Mouse (Mus musculus) myocyte (in vitro differentiated cells): ENCODE measurements around the gene Csn1s2a.
"Not testable (repeated sequence)": the region's sequence is repeated elsewhere in the genome, so short reads cannot be mapped to it uniquely, and the experiment has no call there.

ENCODE experiments used
- CEBPB ChIP-seq: IDR thresholded peaks from 2 replicates; pipeline ENCODE4 v1.6.1; 2011; ENCODE audit warnings: mild to moderate bottlenecking, moderate library complexity; ENCODE audit not compliant: poor library complexity, insufficient read depth, severe bottlenecking
- E2F4 ChIP-seq: IDR thresholded peaks from one replicate; pipeline ENCODE4 v1.6.1; 2011; ENCODE audit warnings: mild to moderate bottlenecking, control low read depth, moderate library complexity; ENCODE audit not compliant: insufficient read depth
- MAX ChIP-seq: IDR thresholded peaks from one replicate; pipeline ENCODE4 v1.6.1; 2011; ENCODE audit warnings: low read depth, mild to moderate bottlenecking, control low read depth
- MYOD1 ChIP-seq, 3 experiments: IDR thresholded peaks; one replicate each; pipeline ENCODE4 v1.6.1; 2011; ENCODE audit warnings: control low read depth in 2 of 3, low read depth in 2 of 3, mild to moderate bottlenecking in 2 of 3, moderate library complexity in 1 of 3; ENCODE audit not compliant: insufficient read length in 2 of 3, control insufficient read depth in 1 of 3
- MYOG ChIP-seq, 3 experiments: IDR thresholded peaks; one replicate each; pipeline ENCODE4 v1.6.1; 2011; ENCODE audit warnings: control low read depth in 2 of 3, low read depth in 2 of 3, mild to moderate bottlenecking in 2 of 3; ENCODE audit not compliant: insufficient read length in 2 of 3, control insufficient read depth in 1 of 3, insufficient read depth in 1 of 3
- POLR2A ChIP-seq: IDR thresholded peaks from one replicate; pipeline ENCODE4 v1.6.1; 2011; ENCODE audit warnings: low read depth, mild to moderate bottlenecking, control low read depth, moderate library complexity; ENCODE audit not compliant: insufficient read length
- POLR2AphosphoS2 ChIP-seq: IDR thresholded peaks from one replicate; pipeline ENCODE4 v1.6.1; 2011; ENCODE audit warnings: low read depth, control low read depth; ENCODE audit not compliant: insufficient read length
- SRF ChIP-seq: IDR thresholded peaks from one replicate; pipeline ENCODE4 v1.6.1; 2011; ENCODE audit warnings: low read depth; ENCODE audit not compliant: control insufficient read depth, insufficient read length
- TCF12 ChIP-seq: IDR thresholded peaks from one replicate; pipeline ENCODE4 v1.6.1; 2011; ENCODE audit warnings: mild to moderate bottlenecking, control low read depth; ENCODE audit not compliant: poor library complexity, insufficient read depth, severe bottlenecking
- TCF3 ChIP-seq: IDR thresholded peaks from one replicate; pipeline ENCODE4 v1.6.1; 2011; ENCODE audit warnings: low read depth, control low read depth; ENCODE audit not compliant: insufficient read length
- USF1 ChIP-seq: IDR thresholded peaks from one replicate; pipeline ENCODE4 v1.6.1; 2011; ENCODE audit warnings: low read depth, mild to moderate bottlenecking, control low read depth, moderate library complexity

DNA sequence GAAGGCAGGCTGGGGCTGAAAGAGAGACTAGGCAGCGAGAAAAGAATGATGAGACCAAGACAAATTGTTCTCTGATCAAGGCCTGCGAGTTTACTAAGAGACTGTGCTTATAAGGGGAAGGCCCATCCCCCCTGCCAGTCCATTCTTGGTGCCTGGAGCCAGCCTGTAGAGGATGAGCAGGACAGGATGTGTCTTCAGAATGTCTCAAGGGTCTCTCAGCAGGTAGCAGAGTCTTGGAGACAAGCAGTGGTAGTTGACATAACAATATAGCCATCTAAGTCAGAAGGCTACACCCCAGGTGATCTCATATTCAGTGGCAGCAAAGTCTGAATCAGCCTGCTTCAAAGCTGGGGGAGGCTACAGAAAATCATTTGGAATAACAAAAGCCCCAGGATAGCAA lies 2.2 kb upstream of the Csn1s2a start:
- not testable (repeated sequence) for TF ChIP-seq POLR2A; MAX; USF1; TCF12; POLR2AphosphoS2; TCF3; MYOG (IDR thresholded peaks at IDR 0.05; ENCODE audit: control insufficient read depth in 1 of 3, insufficient read depth in 1 of 3, insufficient read length in 2 of 3, low read depth in 2 of 3); SRF; E2F4; CEBPB; MYOD1 (IDR thresholded peaks at IDR 0.05; ENCODE audit: control insufficient read depth in 1 of 3, insufficient read length in 2 of 3, low read depth in 2 of 3)
